Mouse (Mus musculus) MEL (cell line): ENCODE results near the gene Arhgdib.

ENCODE experiments used
- CTCF ChIP-seq, 3 experiments: IDR thresholded peaks in 2 of 3; conservative IDR thresholded peaks in 1 of 3; 2 replicates each; pipeline ENCODE4 v1.5.1; 2011 to 2012; ENCODE audit warnings: low read length in 3 of 3, low read depth in 2 of 3, mild to moderate bottlenecking in 2 of 3, improper control_type of control experiment in 1 of 3, inconsistent platforms in 1 of 3, mixed read lengths in 1 of 3, moderate library complexity in 1 of 3; ENCODE audit not compliant: control insufficient read depth in 1 of 3, insufficient read depth in 1 of 3, poor library complexity in 1 of 3, severe bottlenecking in 1 of 3
- EP300 ChIP-seq, 2 experiments: IDR thresholded peaks; 2 replicates each; pipeline ENCODE4 v1.6.1; 2011; ENCODE audit warnings: improper control_type of control experiment in 2 of 2, low read length in 2 of 2, low read depth in 1 of 2, mild to moderate bottlenecking in 1 of 2
- HCFC1 ChIP-seq: IDR thresholded peaks from 2 replicates; pipeline ENCODE4 v1.6.1; 2012; ENCODE audit warnings: low read depth, mild to moderate bottlenecking, inconsistent platforms, low read length, improper control_type of control experiment, moderate library complexity
- MAX ChIP-seq: IDR thresholded peaks from 2 replicates; pipeline ENCODE4 v1.6.1; 2011; ENCODE audit warnings: low read length, improper control_type of control experiment
- POLR2A ChIP-seq, 2 experiments: IDR thresholded peaks; 2 replicates each; pipeline ENCODE4 v1.6.1; 2011 to 2012; ENCODE audit warnings: low read length in 2 of 2, mild to moderate bottlenecking in 2 of 2, control low read depth in 1 of 2, improper control_type of control experiment in 1 of 2, low read depth in 1 of 2, moderate library complexity in 1 of 2; ENCODE audit not compliant: control insufficient read depth in 1 of 2, insufficient read depth in 1 of 2, poor library complexity in 1 of 2
- POLR2AphosphoS2 ChIP-seq: IDR thresholded peaks from 2 replicates; pipeline ENCODE4 v1.6.1; 2011; ENCODE audit warnings: low read length, improper control_type of control experiment
- POLR2AphosphoS5 ChIP-seq: IDR thresholded peaks from 2 replicates; pipeline ENCODE4 v1.6.1; 2012; ENCODE audit warnings: low read depth, borderline replicate concordance, mild to moderate bottlenecking, inconsistent platforms, low read length, moderate library complexity, mixed read lengths
- SIN3A ChIP-seq: IDR thresholded peaks from 2 replicates; pipeline ENCODE4 v1.6.1; 2012; ENCODE audit warnings: low read length, improper control_type of control experiment, inconsistent platforms
- ZC3H11A ChIP-seq: IDR thresholded peaks from 2 replicates; pipeline ENCODE4 v1.6.1; 2012; ENCODE audit warnings: low read depth, mild to moderate bottlenecking, inconsistent platforms, low read length, improper control_type of control experiment

- TF ChIP-seq CTCF (IDR thresholded peaks at IDR 0.05 in 2 of 3, conservative IDR thresholded peaks at IDR 0.05 in 1 of 3; ENCODE audit: control insufficient read depth in 1 of 3, insufficient read depth in 1 of 3, low read depth in 2 of 3, low read length in 3 of 3, poor library complexity in 1 of 3, severe bottlenecking in 1 of 3) (no peak), MAX (no peak), ZC3H11A (no peak), POLR2AphosphoS5 (no peak), POLR2A (IDR thresholded peaks at IDR 0.05; ENCODE audit: control insufficient read depth in 1 of 2, insufficient read depth in 1 of 2, low read depth in 1 of 2, low read length in 2 of 2, poor library complexity in 1 of 2) (no peak), HCFC1 (no peak), SIN3A (no peak), POLR2AphosphoS2 (no peak), EP300 (IDR thresholded peaks at IDR 0.05; ENCODE audit: low read depth in 1 of 2, low read length in 2 of 2) (no peak)
These were observed 67.1 kb downstream of the Arhgdib start for GRCm38 (mm10) chr6:136874599-136874998.
